Mouse (Mus musculus) ES-Bruce4 (cell line): Measurements from ENCODE around the gene Col1a1.

ENCODE experiments used
- CTCF ChIP-seq: IDR thresholded peaks from one replicate; pipeline ENCODE4 v1.8.1; 2011; ENCODE audit warnings: low read depth, low read length
- EP300 ChIP-seq: IDR thresholded peaks from 2 replicates; pipeline ENCODE4 v1.6.1; 2011; ENCODE audit warnings: low read depth, low read length; ENCODE audit not compliant: insufficient read depth

DNA sequence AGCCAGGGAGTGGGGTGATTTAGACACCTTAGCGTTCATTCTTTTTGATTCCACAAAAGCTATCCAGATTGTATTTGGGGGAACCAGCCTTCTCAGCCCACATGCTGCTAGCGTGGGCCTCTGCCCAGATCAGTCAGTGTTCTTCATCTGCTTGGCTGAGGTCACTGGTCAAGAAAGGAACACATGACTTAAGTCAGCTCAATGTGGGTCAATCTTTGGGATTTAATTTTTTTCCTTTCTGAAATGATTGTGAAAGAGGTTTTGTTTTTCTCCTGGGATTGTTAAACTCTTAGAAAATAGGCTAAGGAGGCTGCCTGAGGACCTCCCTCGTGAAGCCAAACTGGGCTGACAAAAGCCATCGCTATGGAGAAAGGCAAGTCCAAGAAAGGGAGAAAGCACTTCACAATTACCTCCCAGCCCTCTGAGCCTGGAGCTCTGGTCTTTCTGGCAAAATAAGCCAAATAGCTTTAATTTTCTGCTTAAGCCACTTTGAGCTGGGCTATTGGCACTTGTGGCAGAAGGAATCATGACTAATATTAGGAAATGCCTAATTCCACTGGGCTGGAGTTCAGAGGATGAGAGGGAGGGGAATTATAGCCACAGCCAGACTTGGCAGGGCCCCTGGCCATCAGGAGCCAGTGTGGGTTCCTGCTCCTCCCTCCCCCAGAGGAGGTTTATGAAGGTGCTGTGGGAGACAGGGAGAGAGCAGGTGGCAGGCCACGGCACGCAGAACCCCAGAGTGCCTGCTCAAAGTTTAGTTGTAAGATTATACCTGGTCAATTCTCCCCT, 22.5 kb upstream of the Col1a1 start:
- TF ChIP-seq EP300 = no peak
- TF ChIP-seq CTCF = no peak
